Mouse (Mus musculus) mesoderm, embryonic 11.5 days (tissue): ENCODE data around the gene Ptms.
"Not testable (repeated sequence)": the region's sequence is repeated elsewhere in the genome, so short reads cannot be mapped to it uniquely, and the experiment has no call there.

Experiments
- DNase-seq: peaks from one replicate; pipeline ENCODE4 v3.0.0-alpha.2; 2012; ENCODE audit warnings: low read depth, low spot score

The Ptms gene

DNA sequence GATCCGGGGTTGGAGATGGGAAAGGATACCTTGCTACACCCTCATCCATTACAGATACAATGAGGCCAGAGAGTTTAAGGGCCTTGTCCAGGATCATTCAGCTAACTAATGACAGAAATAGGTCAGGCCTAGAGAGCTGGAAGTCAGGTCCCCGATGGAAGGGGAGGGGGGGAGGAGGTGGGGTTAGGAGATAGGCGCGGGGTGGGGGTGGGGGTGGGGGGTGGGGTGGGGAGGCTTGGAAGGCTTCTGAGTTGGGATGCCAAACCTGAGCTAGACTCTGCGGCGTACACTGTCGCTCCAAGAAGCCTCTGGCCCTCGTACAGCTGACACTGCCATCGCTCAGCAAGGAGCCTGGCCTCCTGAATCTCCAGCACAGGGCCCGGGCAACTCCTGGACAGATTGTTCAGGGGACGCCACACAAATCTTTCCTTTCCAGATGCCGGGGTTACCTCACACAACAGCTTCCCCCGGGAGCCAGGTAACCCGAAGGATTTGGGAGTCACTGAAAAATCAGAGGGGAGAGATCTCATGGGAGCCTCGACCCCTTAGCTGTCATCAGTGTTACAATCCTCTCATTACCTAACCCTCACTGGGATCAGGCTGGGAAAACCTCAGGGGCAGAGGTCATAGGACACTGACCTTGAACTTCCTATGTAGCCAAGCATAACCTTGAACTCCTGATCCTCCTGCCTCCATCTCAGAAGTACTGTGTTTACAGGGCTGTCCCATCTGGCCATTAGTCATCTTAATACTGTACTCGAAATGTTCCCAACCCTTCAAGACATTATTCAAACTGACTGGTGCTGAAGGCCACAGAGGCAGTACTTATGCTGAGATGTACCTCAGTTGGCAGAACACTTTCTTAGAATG, 14.7 kb downstream of the Ptms start:
- DNase-seq: no peak

DNA sequence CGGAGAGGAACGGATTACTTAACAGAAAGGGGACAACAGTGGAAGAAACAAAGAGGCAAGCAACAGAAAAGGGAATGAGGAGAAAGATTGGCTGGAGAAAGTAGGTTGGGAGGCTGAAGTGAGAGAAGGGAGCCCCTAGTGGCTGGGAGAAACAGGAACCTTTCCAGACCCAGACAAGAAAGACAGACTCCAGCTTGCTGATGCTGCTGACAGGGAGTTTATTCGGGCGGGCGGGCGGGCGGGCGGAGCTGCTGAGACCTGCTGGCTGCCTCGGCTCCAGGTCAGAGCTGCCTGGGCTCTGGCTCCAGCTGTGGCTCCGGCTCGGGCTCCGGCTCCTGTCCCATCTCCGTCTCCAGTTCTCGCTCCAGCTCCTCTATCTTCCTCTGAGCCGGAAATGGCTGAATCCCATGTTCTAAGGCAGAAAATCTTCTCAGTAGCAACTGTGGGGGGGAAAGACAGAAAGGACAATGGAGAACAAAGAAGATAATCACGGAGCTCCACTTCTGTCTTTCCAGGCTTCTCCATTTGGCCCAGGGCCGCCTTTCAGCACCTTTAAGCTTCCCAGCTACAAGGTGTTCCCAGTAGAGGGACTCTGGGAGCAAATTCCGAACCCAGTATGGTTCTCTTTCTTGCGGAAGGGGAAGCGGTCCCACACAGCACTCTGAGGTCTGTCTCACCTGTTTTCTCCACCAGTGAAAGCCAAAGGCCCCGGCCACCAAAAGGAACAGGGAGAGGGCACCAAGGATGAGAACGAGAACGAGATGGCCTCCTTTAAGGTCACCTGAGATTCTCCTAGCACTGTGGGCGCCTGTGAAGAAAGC, 15.5 kb downstream of the Ptms start:
- DNase-seq: peak; percentile 85

DNA sequence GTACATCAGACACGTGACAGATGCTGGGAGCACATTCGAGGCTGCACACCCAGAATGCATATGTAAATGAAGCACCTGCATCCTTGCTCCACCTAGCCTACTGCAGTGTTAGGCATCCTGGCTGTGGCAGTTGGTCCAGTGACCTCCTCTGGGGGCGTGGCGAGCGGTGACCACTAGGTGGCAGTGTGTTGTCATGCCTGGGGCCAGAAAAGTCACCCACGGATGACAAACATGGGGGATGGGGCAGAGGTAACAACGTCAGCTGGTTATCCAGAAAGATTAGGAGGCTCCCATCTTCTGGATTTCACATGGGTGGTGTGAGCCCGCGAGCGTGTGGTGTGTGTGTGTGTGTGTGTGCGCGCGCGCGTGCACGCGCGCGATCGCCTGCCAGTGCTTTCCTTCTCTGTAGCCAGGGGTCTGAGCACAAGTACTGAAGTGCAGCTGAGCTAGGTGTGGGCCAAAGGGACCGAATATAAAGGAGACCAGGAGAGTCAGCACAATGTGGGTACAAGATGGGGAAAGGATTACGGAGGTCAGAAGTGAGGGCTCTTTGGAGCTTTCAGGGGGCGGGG, 16.2 kb downstream of the Ptms start:
- peak; percentile 94 for DNase-seq

DNA sequence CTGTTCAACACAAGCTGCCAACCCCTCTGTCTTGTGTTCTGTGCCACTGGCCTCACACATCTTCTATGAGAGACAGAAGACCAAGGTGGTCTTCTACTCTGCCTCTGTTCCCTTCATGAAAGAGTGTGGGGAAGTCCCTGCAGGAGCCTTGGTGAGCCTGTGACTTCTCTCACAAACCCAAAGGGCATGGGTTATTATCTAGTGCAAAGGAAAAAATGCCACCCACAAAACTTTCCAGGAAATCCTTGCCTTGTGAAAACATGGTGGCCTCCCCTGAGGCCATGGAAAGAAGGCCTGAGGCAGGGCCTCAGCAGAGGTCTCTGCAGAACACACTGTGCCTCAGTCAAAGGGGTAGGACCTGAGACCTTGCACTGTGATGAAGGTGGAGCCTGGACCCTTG, 18.1 kb downstream of the Ptms start:
- DNase-seq: no peak

DNA sequence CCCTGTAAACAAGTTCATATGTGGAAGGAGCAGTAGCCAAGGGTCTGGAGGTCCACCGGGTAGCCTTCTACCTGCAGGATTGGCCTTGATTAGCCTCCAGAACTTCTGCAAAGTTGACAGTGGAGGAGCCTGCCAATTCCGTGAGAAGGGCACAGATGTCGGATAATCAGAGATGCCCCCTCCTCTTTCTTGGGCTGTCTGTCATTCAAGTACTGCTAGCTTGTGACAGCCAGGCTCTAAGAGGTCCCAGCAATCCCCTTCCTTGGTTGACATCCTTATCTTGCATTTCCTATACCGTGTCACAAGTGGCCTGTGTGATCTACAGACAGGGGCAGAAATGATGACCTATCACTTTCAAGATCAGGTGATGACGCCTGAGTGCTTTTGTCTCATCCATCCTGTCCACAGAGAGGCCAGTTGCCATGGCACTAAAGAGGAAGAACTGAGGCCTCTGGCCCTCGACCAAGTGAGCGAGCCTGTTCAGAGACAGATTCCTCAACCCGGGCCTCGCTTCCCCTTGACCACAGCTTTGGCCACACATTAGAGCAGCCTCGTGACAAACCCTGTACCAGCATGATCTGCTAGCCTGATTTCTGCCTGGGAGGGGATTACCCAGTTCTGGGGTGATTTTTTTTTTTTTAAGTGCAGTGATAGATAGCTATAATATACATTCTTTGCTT, 19.0 kb downstream of the Ptms start:
- DNase-seq: no peak

DNA sequence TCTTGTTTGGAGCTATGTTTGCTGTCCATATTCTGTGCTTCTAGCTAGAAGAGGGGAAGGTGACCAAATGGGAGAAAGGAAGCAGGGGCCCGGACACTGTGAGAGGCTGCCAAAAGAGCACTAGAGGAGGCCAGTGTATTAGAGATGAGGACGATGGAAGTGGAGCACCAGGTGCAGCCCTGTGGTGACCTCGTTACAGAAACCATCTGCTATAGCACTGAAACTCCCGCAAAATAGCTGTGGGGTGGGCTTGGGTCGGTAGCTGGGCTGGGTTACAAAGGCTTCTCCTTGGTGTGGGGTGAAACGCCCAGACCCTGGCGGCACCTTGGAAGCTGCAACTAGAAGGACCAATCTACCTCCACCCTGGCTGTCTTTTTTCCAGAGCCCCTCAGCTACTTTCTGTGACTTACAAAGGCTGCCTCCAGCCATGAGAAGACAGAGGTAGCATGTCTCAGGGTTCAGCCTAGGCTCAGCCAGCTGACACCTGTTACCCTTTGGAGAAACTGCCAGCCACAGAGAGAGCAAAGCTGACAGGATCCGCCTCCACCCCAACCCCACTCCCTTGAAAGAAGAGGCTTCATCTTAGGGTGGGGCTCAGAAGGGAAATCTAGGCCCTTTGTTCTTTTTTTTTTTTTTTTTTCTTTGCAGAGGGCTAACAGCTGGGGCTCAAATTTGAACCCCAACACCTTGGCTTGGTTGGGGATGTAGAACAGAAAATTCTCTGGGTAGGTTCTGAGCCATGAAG, 19.7 kb downstream of the Ptms start:
- DNase-seq: no peak

DNA sequence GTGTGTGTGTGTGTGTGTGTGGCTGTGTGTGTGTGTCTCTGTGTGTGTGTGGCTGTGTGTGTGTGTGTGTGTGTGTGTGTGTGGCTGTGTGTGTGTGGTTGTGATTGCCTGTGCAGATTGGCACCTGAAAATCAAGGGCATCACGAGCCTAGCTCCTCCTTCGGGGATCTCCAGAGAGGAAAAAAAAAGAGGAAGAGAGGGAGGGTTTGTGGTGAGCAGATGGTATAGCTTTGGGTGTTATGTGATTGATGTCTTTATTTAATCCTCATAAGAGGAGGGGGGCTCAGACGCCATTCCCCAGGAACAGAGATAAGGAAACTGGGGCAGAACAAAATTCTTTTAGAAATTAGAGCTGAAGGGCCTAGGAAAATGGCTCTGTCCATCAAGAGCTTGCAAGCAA, 21.5 kb downstream of the Ptms start:
- no peak for DNase-seq

DNA sequence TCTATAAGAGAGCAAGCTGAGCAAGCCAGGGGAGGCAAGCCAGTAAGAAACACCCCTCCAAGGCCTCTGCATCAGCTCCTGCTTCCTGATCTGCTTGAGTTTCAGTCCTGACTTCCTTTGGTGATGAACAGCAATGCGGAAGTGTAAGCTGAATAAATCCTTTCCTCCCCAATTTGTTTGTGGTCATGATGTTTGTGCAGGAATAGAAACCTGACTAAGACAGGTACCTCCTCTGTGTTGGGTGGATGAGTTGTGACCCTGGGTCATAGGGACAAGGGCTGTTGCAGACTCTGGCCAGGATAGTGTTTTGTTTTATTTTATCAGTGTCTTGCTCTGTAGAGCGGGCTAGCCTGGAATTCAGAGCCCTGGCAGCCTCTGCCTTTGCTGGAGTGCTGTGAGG, 25.8 kb downstream of the Ptms start:
- DNase-seq: not testable (repeated sequence)

DNA sequence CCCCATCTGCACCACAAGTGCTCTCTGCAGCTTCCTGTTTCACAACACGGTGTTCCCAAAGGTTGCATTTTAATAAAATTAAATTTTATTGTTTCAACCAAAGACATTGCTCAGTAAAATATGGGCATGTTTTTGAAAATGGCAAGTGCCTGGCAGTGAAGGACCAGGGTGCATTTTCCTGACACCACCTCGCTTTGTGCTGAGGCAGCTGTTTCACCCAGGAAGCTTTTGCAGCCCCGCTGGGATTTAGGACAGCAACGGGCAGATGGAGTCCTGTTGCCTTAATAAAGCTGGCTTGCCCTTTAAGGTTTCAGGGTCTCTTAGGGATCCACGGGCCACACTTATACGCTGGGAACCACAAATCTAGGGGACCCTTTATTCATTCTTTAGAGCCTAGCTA, 28.9 kb downstream of the Ptms start:
- DNase-seq: no peak

DNA sequence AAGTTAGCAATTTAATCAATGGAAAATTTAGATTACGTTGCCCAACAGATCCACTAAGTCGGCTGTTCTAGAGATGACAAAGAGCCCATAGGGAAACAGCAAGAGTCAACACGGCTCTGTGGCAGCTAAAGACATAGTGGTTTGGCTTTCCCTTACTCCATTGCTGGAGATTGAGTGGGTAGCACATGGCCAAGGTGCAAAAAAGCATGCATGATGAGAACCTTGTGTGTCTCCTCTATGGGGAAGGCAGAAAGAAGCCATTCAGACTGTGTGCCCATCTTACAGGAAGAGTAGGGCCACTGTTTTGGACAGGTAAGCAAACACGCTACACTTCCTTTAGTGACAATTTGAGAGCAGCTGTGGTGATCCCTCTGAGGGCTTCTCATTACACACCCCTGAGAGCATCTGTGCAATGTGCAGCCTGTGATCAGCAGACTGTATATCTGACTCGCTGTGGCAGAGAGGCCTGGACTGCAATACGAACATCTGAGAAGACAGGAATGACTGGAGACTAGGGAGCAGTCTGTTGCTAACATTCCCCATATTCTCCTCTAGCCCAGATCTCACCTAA, 31.3 kb downstream of the Ptms start:
- DNase-seq: no peak

DNA sequence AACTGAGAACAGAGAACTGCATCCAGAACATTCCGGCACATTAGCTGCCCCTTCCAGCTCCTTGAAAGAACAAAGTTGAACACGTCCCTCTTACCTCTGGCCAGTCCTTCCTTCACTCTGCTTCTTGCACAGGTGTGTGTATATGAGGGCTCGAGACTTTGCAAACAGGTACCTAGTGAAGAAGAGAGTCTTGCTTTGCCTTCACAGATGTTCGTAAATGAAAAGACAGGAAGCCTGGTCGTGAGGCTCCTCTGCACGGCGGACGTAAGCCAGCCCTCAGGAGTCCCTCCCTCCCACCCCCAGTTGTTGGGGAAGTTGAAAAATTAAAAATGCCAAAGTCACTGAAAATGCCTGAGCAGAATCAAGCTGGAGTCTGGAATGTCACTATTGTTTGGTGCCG, 31.9 kb downstream of the Ptms start, which contains the start of gene Cd4:
TSS of gene Cd4 (minus strand) at position 236 of the 400 bp plus-strand sequence.
- DNase-seq: no peak

DNA sequence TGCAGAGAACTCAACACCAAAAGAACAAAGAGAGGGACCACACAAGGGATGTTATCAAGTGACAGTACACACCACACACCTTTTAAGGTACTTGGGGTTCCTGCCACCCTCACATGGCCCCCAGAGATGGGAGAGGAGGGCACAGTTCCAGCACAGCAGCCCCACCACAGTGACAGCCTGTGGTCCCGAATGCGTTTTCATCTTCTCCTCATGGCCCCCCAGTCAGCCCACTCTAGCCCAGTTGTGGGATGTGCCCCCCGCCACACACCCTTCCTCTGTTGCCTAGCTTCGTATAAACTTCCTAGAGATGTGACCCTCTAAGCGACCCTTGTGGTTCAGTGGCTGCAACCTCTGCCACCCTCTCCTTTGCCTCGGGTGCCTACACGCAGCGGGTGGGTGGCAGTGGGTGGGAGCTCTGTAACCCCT, 33.9 kb downstream of the Ptms start:
- DNase-seq: no peak

DNA sequence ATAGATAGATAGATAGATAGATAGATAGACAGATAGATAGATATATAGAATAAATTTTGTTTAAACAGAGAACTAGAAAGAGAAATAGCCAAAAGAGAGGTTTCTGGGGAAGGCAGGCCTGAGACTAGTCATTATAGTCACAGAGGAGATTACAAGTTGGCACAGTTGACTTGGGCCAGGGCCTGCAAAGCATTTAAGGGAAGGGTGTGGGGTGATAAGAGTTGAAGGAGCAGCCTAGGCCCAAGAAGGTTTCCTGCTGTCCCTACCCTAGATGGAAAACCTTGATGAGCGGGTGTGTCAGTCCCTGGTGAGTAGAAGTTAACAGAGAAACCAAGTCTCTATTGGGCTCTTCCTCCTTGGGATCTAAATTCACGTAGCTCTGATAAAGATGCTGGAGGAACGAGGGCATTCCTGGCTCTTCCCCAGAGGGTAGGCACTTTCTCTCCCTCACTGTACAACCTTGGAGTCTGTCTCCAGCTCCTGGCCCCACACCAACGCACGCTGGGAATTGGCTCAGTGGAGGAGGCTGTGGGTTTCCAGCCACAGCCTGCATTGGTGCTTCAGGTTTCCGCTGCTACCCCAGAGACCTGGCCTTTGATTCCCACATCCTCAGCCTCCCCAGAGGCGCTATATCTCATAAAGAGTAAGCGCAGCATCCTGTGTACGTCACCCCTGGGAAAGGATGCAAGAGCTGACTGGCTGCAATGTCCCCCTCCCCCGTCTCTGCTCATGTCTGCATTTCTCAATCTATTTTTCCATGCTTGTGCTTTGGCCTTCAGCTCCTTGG, 35.0 kb downstream of the Ptms start:
- DNase-seq: no peak

DNA sequence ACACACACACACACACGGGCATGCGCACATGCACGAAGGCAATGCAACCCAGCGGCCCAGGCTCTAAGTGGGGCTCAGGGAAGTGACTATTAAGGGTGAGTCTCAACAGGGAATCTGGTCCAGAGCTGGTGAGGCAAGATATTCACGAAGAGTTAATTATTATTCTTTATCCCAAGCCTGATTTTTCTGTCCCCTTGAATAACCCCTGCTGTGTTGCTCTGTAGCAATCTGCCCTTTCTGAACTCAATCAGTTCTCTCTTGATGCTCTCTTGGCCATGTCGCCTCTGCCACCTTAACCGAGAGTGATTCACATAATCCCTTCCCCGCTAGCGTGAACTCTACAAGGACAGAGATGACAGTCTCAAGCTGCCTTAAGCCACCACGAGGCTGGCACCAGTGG, 36.6 kb downstream of the Ptms start:
- no peak for DNase-seq

DNA sequence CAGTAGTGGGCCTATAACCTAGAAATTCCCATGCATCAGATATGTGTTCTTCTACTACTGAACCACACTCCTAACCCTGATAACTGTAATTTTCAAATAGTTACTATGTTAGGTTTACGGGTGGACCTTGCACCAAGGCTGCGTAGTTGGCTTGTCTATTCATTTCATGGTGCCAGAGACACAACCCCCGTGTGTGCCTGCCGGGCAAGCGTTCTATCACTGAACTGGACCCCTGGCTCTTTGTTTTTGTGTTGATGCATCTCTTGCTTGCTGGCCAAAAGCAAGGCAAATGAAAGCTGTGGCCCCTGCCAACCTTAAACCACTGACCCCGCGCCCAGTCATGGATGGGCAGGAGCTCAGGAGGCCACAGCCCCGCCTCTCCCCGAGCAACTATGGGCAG, 38.1 kb downstream of the Ptms start:
- no peak for DNase-seq

DNA sequence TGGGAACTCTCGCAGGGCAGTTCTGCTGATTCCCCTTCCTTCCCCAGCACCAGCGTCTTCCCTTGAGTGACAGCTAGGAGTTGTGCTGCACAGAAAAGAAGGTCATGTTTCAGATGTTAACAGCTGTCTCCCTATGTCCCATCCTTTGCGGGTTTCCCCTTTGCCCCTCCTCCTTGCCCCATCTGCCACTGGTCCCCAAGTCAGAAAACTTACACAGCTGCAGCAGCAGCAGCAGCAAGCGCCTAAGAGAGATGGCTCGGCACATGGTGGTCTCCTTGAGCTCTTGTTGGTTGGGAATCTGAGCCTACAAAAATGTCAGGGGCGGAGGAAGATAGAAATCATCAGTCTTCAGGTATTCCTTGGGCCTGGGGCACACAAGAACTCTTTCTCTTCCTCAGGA, 40.5 kb downstream of the Ptms start:
- DNase-seq: no peak

DNA sequence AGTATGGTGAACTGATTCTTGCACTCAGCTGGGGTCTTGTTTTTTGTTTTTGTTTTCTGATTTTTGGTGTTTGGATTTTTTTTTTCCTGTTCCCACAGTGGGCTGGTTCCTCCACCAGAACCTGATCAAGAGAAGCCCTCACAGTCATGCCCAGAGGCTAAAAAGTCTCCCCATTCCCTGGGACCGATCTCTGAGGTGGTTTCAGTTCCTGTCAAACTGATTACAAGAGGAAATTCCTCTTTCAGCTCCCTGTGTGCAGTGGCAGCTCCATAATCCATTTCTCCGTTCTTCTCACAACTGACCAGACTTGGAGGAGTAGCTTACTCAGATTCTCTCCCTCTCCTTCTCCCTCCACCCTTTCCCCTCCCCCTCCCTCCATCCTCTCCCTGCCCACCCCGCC, 45.6 kb downstream of the Ptms start:
- no peak for DNase-seq

DNA sequence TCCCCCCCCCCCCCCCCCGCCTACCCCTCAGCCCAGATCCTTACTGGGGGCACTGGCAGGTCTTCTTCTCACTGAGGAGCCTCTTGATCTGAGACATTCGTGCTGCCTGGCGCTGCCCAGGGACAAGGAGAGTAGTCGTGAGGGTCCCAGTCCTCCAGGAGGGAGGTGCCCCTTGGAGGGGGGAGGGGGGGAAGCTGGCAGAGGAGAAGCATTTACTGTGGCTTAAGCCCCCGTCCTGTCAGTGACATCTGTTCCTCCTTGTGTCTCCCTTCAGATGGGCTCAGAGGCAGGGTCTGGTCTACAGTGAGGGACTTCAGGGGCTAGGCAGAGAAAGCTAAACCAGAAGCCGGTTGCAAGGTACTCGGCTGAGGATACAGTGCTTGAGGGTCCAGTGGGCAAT, 53.3 kb downstream of the Ptms start:
- DNase-seq: no peak

DNA sequence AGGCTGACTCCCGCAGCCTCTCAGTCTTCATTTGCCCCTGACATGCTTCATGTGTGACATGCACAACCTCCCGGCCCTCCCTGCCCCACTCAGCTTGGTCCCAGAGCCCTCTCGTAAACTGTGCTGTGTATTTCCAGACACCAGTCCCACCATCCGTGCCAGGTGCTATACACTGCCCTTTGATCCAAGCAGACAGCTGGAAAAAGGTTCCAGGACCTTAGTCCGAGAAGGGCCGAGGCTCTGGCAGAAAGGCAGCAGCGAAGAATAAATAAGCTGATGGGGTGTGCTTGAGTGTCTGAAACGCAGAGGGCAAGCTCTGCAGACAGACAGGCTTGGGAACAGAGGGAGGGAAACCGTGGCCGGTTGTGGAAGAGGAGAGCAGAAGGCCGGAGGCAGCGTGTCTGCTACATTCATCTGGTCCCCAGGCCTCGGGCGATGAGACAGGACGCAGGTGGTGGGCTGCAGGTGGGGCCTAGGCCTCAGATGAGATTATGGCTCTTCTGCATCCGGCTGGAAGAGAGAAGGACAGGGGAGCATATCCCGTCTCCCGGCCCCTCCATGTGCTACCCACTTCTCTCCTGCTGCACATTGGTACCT, 54.0 kb downstream of the Ptms start:
- DNase-seq: no peak
